Mouse (Mus musculus): ENCODE data around the gene Gucy2d. TPM values are rescaled to one million over a fixed set of nuclear protein-coding genes. Genes with fewer than 3 reads are reported as not detected.
A peak's percentile ranks its signal among the peaks of the same experiment; 100 is the strongest.

The Gucy2d gene
- polyA plus RNA-seq, 1 experiment from 2014 or later = 0.22 TPM

DNA sequence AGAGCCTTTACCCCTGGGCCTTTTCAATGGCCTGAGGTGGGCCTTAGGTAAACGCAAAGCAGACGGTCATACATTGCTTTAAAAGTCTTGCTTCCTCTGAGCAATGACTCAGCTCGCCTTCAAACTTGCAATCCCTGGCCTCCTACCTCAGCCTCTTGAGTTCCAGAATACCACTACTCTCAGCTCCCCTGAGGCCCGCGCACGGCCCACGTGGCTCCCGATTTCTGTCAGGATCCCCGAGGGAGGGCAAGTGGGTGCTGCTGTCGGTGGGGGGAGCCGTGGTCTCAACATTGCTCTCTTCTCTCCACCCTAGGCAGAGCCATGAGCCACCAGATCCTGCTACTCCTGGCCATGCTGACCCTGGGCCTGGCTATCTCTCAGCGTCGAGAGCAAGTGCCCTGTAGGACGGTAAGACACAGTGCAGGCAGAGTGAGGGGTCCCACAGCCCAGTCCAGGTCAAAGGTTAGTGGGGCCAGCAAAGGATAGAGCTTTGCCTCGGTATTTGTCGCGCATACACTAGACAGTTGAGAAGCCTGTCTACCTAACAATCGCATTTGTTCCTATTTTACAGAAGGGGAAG lies 53.8 kb downstream of the Gucy2d start:
- no peaks in the 10 kb centered on the region for H3K9me3 ChIP-seq (replicated peaks)
- H3K4me3 ChIP-seq = no peak overlapping the region
- H3K9ac ChIP-seq = no peak overlapping the region
- peaks cover 7% of the 10 kb centered on the region; the same call in 1 of the 2 replicates for H3K4me1 ChIP-seq
- ATAC-seq (ENCODE audit: low FRiP score) = no peak
- H3K27ac ChIP-seq = no peak overlapping the region
- peaks cover 21% of the 10 kb centered on the region for H3K27me3 ChIP-seq
- H3K36me3 ChIP-seq = no peaks in the 10 kb centered on the region
- H3K4me2 ChIP-seq (replicated peaks) = no peak overlapping the region
- WGBS = 74% methylated on average over 18 of the region's 18 CpGs

- H3K27ac ChIP-seq = no peak overlapping the region
- no peaks in the 10 kb centered on the region for H3K36me3 ChIP-seq
- 71% methylated on average over 1 of the region's 1 CpGs for WGBS
- no peak overlapping the region for H3K4me3 ChIP-seq
- 0 out of 2 replicates have a peak, but pooled peaks cover 7% of the 10 kb centered on the region for H3K4me1 ChIP-seq
- no peak for ATAC-seq (ENCODE audit: low FRiP score)
- H3K9ac ChIP-seq = no peak overlapping the region
- no peak overlapping the region for H3K4me2 ChIP-seq (replicated peaks)
- H3K9me3 ChIP-seq (replicated peaks) = no peaks in the 10 kb centered on the region
- H3K27me3 ChIP-seq = 0 out of 2 replicates have a peak, but pooled peaks cover 11% of the 10 kb centered on the region
Observed at GRCm38 (mm10) chr7:98495591-98495990, 55.4 kb downstream of the Gucy2d start.

- no peak for ATAC-seq (ENCODE audit: low FRiP score)
- Histone ChIP-seq H3K4me1 (peaks cover 7% of the 10 kb centered on the region; the same call in 1 of the 2 replicates), H3K27ac (no peak overlapping the region), H3K9me3 (replicated peaks) (no peaks in the 10 kb centered on the region), H3K27me3 (no peaks in the 10 kb centered on the region), H3K4me2 (replicated peaks) (no peak overlapping the region), H3K9ac (no peak overlapping the region), H3K4me3 (no peak overlapping the region), H3K36me3 (no peaks in the 10 kb centered on the region)
- WGBS = 58% methylated on average over 5 of the region's 5 CpGs
Observed at GRCm38 (mm10) chr7:98497451-98497850, 57.2 kb downstream of the Gucy2d start.

DNA sequence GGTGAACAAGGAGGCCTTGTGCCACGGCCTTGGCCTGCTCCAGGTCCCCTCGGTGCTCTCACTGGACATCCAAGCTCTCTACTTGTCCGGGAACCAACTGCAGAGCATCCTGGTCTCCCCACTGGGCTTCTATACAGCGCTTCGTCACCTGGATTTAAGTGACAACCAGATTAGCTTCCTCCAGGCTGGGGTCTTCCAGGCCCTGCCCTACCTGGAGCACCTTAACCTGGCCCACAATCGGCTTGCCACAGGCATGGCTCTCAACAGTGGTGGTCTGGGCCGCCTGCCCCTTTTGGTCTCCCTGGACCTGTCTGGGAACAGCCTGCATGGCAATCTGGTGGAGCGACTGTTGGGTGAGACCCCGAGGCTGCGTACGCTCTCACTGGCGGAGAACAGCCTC lies 57.9 kb downstream of the Gucy2d start:
- Histone ChIP-seq H3K4me2 (replicated peaks) (no peak overlapping the region), H3K27ac (no peak overlapping the region), H3K27me3 (no peaks in the 10 kb centered on the region), H3K4me3 (no peak overlapping the region), H3K9ac (no peak overlapping the region), H3K36me3 (no peaks in the 10 kb centered on the region), H3K9me3 (replicated peaks) (no peaks in the 10 kb centered on the region), H3K4me1 (peaks cover 14% of the 10 kb centered on the region; the same call in 1 of the 2 replicates)
- WGBS = 94% methylated on average over 12 of the region's 12 CpGs
- no peak for ATAC-seq (ENCODE audit: low FRiP score)

DNA sequence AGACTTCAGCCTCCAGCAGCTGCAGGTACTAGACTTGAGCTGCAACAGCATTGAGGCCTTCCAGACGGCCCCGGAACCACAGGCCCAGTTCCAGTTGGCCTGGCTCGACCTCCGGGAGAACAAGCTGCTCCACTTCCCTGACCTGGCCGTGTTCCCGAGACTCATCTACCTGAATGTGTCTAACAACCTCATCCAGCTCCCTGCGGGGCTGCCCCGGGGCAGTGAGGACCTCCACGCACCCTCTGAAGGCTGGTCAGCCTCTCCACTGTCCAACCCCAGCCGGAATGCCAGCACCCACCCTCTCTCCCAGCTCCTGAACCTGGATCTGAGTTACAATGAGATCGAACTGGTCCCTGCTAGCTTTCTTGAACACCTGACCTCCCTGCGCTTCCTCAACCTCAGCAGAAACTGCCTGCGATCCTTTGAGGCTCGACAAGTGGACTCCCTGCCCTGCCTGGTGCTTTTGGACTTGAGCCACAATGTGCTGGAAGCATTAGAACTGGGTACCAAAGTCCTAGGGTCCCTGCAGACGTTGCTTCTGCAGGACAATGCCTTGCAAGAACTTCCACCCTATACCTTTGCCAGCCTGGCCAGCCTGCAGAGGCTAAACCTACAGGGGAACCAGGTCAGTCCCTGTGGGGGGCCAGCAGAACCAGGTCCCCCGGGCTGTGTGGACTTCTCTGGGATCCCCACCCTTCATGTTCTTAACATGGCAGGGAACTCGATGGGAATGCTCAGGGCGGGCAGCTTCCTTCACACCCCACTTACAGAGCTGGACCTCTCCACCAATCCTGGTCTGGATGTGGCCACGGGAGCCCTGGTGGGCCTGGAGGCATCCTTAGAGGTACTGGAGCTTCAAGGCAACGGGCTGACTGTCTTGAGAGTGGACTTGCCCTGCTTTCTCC lies 58.7 kb downstream of the Gucy2d start:
- Histone ChIP-seq H3K27ac (no peak overlapping the region), H3K4me2 (replicated peaks) (no peak overlapping the region), H3K9ac (no peak overlapping the region; the same call in 1 of the 2 replicates), H3K4me3 (no peak overlapping the region), H3K27me3 (no peaks in the 10 kb centered on the region), H3K4me1 (peaks cover 18% of the 10 kb centered on the region), H3K9me3 (replicated peaks) (no peaks in the 10 kb centered on the region), H3K36me3 (no peaks in the 10 kb centered on the region)
- no peak for ATAC-seq (ENCODE audit: low FRiP score)
- WGBS = 85% methylated on average over 20 of the region's 20 CpGs

GRCm38 (mm10) chr7:98499561-98500292 lies 59.5 kb downstream of the Gucy2d start:
- Histone ChIP-seq H3K9me3 (replicated peaks) (no peaks in the 10 kb centered on the region), H3K36me3 (no peaks in the 10 kb centered on the region), H3K9ac (no peak overlapping the region), H3K27me3 (no peaks in the 10 kb centered on the region), H3K4me1 (peaks cover 24% of the 10 kb centered on the region), H3K4me3 (no peak overlapping the region), H3K27ac (no peak overlapping the region), H3K4me2 (replicated peaks) (no peak overlapping the region)
- 73% methylated on average over 25 of the region's 25 CpGs for WGBS
- no peak for ATAC-seq (ENCODE audit: low FRiP score)

GRCm38 (mm10) chr7:98500470-98500869 lies 60.3 kb downstream of the Gucy2d start:
- 91% methylated on average over 3 of the region's 3 CpGs for WGBS
- peaks cover 31% of the 10 kb centered on the region for H3K4me1 ChIP-seq
- H3K27me3 ChIP-seq = no peaks in the 10 kb centered on the region
- no peak for ATAC-seq (ENCODE audit: low FRiP score)
- H3K36me3 ChIP-seq = no peaks in the 10 kb centered on the region
- H3K4me3 ChIP-seq = no peak overlapping the region
- no peak overlapping the region for H3K27ac ChIP-seq
- no peaks in the 10 kb centered on the region for H3K9me3 ChIP-seq (replicated peaks)
- H3K9ac ChIP-seq = no peak overlapping the region
- H3K4me2 ChIP-seq (replicated peaks) = no peak overlapping the region

DNA sequence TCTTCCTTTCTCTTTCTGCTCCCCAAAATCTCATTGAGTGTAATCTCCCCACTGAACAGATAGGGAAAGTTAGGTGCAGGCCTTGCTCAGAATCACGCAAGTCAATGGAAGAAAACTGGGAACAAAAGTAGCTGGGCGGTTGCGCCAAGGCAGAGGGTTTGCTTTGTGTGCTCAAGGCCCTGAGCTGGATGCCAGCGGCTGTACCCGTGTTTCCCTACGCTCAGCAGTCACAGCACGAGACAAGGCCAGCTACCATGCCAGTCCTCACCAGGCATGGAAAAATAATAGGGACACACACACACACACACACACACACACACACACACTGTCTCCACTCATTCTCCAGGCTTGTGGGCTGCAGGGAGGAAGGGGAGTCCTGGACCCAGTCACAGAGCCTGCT lies 60.9 kb downstream of the Gucy2d start:
- Histone ChIP-seq H3K27me3 (no peaks in the 10 kb centered on the region), H3K27ac (no peak overlapping the region), H3K9me3 (replicated peaks) (no peaks in the 10 kb centered on the region), H3K4me2 (replicated peaks) (no peak overlapping the region), H3K36me3 (no peaks in the 10 kb centered on the region), H3K9ac (no peak overlapping the region), H3K4me3 (no peak overlapping the region), H3K4me1 (peaks cover 31% of the 10 kb centered on the region)
- WGBS = 89% methylated on average over 7 of the region's 7 CpGs
- no peak for ATAC-seq (ENCODE audit: low FRiP score)

DNA sequence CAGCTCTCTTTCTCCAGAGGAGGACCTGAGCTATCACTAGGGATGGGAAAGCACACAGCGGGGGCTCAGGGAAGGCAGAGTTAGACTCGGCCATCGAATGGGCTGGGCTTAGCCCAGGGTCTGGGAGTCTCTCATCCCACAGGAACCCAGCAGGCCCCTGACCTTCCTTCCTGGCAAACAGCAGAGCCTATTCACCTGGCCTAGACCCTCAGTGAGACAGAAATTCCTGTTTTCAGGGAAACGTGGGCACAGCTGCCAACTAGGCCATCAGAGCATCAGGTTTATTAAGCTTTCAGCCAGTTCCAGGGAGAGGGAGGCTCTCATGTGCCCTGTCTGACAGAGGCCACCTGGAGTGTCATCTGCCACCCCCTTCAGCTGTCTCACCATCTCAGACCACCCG lies 62.7 kb downstream of the Gucy2d start:
- ATAC-seq (ENCODE audit: low FRiP score) = no peak
- no peak overlapping the region for H3K4me3 ChIP-seq
- no peaks in the 10 kb centered on the region for H3K9me3 ChIP-seq (replicated peaks)
- H3K27ac ChIP-seq = no peak overlapping the region
- 26% methylated on average over 5 of the region's 5 CpGs for WGBS
- no peaks in the 10 kb centered on the region for H3K27me3 ChIP-seq
- H3K4me1 ChIP-seq = peaks cover 31% of the 10 kb centered on the region
- no peak overlapping the region for H3K4me2 ChIP-seq (replicated peaks)
- no peaks in the 10 kb centered on the region for H3K36me3 ChIP-seq
- no peak overlapping the region for H3K9ac ChIP-seq

- no peaks in the 10 kb centered on the region for H3K36me3 ChIP-seq
- no peak overlapping the region for H3K9ac ChIP-seq
- peak; percentile 24; the same call in 1 of the 2 replicates for ATAC-seq (ENCODE audit: low FRiP score)
- H3K9me3 ChIP-seq (replicated peaks) = no peaks in the 10 kb centered on the region
- H3K4me3 ChIP-seq = no peak overlapping the region
- no peak overlapping the region for H3K4me2 ChIP-seq (replicated peaks)
- H3K27ac ChIP-seq = no peak overlapping the region
- WGBS = 65% methylated on average over 6 of the region's 6 CpGs
- peaks cover 31% of the 10 kb centered on the region for H3K4me1 ChIP-seq
- no peaks in the 10 kb centered on the region for H3K27me3 ChIP-seq
Observed at GRCm38 (mm10) chr7:98503951-98504647, 63.9 kb downstream of the Gucy2d start.

DNA sequence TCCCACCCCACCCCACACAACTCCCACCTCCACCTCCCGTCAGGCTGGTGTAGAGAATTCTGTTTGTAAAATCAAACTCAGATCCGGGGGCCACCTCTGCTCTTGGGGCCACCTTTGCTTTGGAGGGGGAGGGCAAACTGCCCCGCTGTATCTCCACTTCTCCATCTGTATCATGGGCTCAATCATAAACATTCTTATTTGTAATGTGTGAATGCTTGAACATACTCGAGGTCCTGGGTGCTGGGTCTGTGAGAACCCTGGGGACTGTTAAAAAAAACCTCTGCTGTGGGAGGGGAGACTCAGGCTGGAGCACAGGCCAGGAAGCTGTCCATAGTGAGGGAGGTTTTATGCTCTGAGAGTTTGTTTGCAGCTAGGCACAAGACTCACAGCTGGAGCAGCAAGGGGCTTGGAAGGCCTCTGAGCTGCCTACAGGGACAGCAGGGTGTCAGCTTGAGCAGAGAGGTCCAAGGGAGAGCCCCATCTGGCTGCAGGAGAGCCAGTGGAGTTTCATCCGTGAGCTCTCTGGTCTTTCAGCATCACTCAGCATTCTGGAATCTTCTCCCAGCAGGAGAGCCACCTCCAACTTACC lies 64.6 kb downstream of the Gucy2d start:
- H3K4me2 ChIP-seq (replicated peaks) = no peak overlapping the region
- 32% methylated on average over 5 of the region's 5 CpGs for WGBS
- H3K9ac ChIP-seq = no peak overlapping the region
- ATAC-seq (ENCODE audit: low FRiP score) = no peak
- H3K36me3 ChIP-seq = no peaks in the 10 kb centered on the region
- H3K27ac ChIP-seq = no peak overlapping the region
- no peaks in the 10 kb centered on the region for H3K27me3 ChIP-seq
- no peaks in the 10 kb centered on the region for H3K9me3 ChIP-seq (replicated peaks)
- H3K4me1 ChIP-seq = peaks cover 31% of the 10 kb centered on the region
- H3K4me3 ChIP-seq = no peak overlapping the region
